Mouse (Mus musculus) brain, embryonic 14.5 days (tissue): ENCODE data around the gene Olfr78.

Experiments
- CTCF ChIP-seq: fragments of 200-500 bp; IDR thresholded peaks from 2 replicates; pipeline ENCODE4 v1.5.1; 2012; ENCODE audit warnings: inconsistent platforms, mild to moderate bottlenecking, moderate library complexity, borderline replicate concordance; ENCODE audit not compliant: insufficient read depth, insufficient read length; ENCODE audit errors: extremely low read depth
- POLR2A ChIP-seq: fragments of 200-500 bp; IDR thresholded peaks from 2 replicates; pipeline ENCODE4 v1.6.1; 2012; ENCODE audit warnings: mild to moderate bottlenecking, inconsistent platforms, borderline replicate concordance; ENCODE audit not compliant: poor library complexity, insufficient read depth, insufficient read length, severe bottlenecking; ENCODE audit errors: extremely low read depth

DNA sequence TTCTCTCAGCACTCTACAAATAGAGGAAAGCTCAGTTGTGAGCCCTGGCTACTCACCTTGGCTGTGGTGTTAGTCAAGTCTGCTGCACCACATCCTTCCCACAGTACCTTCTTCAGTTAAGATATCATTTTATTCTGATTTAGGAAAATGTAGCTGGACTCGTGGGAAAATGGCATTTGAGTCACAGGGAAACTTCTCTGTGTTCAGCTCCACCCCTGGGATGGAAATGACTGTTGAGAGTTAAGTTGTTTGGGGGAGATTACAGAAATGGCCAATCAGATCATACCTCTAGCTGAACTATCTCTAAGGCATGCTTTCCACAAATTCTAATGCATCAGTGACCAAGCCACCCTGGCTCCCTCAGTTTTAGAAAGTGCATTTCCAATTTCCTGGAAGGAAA is 40.3 kb downstream of the Olfr78 start, which contains the start of gene Olfr33:
- TF ChIP-seq POLR2A (no peak), CTCF (no peak)
